Mouse (Mus musculus): ENCODE results near the gene 9130008F23Rik. TPM values are rescaled to one million over a fixed set of nuclear protein-coding genes. Genes with fewer than 3 reads are reported as not detected.

Gene 9130008F23Rik
- polyA plus RNA-seq, 3 experiments from 2014 or later = 1.8 TPM; not detected in 2

Other genes starting within 250 kb of the 9130008F23Rik start
- gene Esp3, start 248.5 kb downstream of the 9130008F23Rik start, polyA plus RNA-seq (2017; shearing (Covaris generic)) = not detected
- gene Esp1, start 153.4 kb downstream of the 9130008F23Rik start, polyA plus RNA-seq (2017; shearing (Covaris generic)) = not detected
- gene Crisp2, start 73.6 kb downstream of the 9130008F23Rik start, polyA plus RNA-seq (2017; shearing (Covaris generic)) = not detected
- not detected for gene Rhag, start 69.4 kb downstream of the 9130008F23Rik start, polyA plus RNA-seq (2017; shearing (Covaris generic))
- not detected for gene Glyatl3, start 33.8 kb upstream of the 9130008F23Rik start, polyA plus RNA-seq (2017; shearing (Covaris generic))
- gene Mut, start 54.1 kb upstream of the 9130008F23Rik start, polyA plus RNA-seq (2017; shearing (Covaris generic)) = 10 to 100 TPM; 15.8 to 17.2 (median 16.3) TPM
- gene Cenpq, start 54.5 kb upstream of the 9130008F23Rik start, polyA plus RNA-seq (2017; shearing (Covaris generic)) = 10 to 100 TPM; 35.5 to 43.5 (median 40.1) TPM